Mouse (Mus musculus) kidney, embryonic 14.5 days (tissue): ENCODE measurements at regions not wholly inside any gene's neighbourhood (a gene's known extent, or its start where the extent isn't known, plus 50 kb on each side); places are given as distances from the start of the nearest gene placed in this dataset.

Source experiments
- ATAC-seq: fragments of 200-750 bp; cut with Nextera tagmentation; 2 replicates; pipeline ENCODE4 v1.8.0; 2017; ENCODE audit warnings: moderate number of reproducible peaks, mild to moderate bottlenecking, moderate TSS enrichment, moderate library complexity; ENCODE audit not compliant: low FRiP score, low TSS enrichment
- H3K27ac ChIP-seq: fragments of 300-500 bp; sonication (generic); 2 replicates; pipeline ENCODE4 v1.5.1; 2014; ENCODE audit warnings: low read depth, mild to moderate bottlenecking, low read length, moderate library complexity, mixed read lengths
- H3K27me3 ChIP-seq: fragments of 300-500 bp; sonication (generic); 2 replicates; pipeline ENCODE4 v1.6.1; 2014; ENCODE audit warnings: mild to moderate bottlenecking, low read length; ENCODE audit not compliant: control insufficient read depth, insufficient read depth
- H3K36me3 ChIP-seq: fragments of 300-500 bp; sonication (generic); 2 replicates; pipeline ENCODE4 v1.6.1; 2014; ENCODE audit warnings: low read length, mixed read lengths; ENCODE audit not compliant: control insufficient read depth, insufficient read depth
- H3K4me1 ChIP-seq: fragments of 300-500 bp; sonication (generic); 2 replicates; pipeline ENCODE4 v1.6.1; 2014; ENCODE audit warnings: low read length, mixed read lengths; ENCODE audit not compliant: control insufficient read depth, insufficient read depth
- H3K4me2 ChIP-seq: fragments of 300-500 bp; sonication (generic); replicated peaks from 2 replicates; pipeline ENCODE4 v1.6.1; 2014; ENCODE audit warnings: low read depth, mild to moderate bottlenecking, low read length
- H3K4me3 ChIP-seq: fragments of 300-500 bp; sonication (generic); 2 replicates; pipeline ENCODE4 v1.5.1; 2014; ENCODE audit warnings: mild to moderate bottlenecking, low read length
- H3K9ac ChIP-seq: fragments of 300-500 bp; sonication (generic); 2 replicates; pipeline ENCODE4 v1.6.1; 2014; ENCODE audit warnings: low read depth, mild to moderate bottlenecking, low read length, moderate library complexity
- H3K9me3 ChIP-seq: fragments of 300-500 bp; sonication (generic); 2 replicates; pipeline ENCODE4 v1.6.1; 2016; ENCODE audit warnings: low read length; ENCODE audit not compliant: control insufficient read depth
- WGBS: fragments of 180-500 bp; shearing (Covaris S2); extraction: QIAGEN DNeasy Blood & Tissue Kit; methylation state at CpG from one replicate; pipeline ENCODE4 v1.1.7; 2014; 5-methylcytosine and 5-hydroxymethylcytosine counted together

- Histone ChIP-seq H3K36me3 (no peaks in the 10 kb centered on the region), H3K4me2 (no peak overlapping the region), H3K9ac (no peak overlapping the region), H3K27ac (no peak overlapping the region), H3K4me1 (no peaks in the 10 kb centered on the region), H3K9me3 (no peaks in the 10 kb centered on the region), H3K27me3 (no peaks in the 10 kb centered on the region), H3K4me3 (no peak overlapping the region)
- WGBS: 86% methylated on average over 4 of the region's 4 CpGs
- no peak for ATAC-seq
These were observed 145.0 kb downstream of the Tm2d1 start for GRCm38 (mm10) chr4:98238075-98238474.

DNA sequence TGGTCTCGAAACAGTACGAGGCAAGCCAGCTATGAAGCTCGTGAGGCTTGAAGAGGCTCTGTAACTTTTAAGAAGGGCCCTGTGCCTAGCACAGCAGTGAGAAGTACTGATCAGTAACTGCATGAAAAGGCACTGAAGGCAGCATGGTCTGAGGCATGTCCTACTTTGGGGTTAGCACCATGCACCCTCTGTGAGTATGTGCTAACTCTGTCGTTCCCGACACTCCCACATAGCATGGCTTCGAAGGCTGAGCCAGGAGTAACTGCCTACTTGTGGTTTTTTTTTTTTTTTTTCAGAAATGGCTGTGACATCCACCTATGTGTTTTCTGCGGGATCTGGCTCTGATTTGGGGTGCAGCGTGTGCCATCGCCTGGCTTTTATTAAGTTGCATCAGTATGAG, 145.6 kb downstream of the Tm2d1 start:
- Histone ChIP-seq H3K36me3 (no peaks in the 10 kb centered on the region), H3K4me1 (no peaks in the 10 kb centered on the region), H3K9ac (no peak overlapping the region), H3K9me3 (no peaks in the 10 kb centered on the region), H3K4me2 (no peak overlapping the region), H3K4me3 (no peak overlapping the region), H3K27ac (no peak overlapping the region), H3K27me3 (no peaks in the 10 kb centered on the region)
- WGBS: 77% methylated on average over 9 of the region's 9 CpGs
- no peak for ATAC-seq

DNA sequence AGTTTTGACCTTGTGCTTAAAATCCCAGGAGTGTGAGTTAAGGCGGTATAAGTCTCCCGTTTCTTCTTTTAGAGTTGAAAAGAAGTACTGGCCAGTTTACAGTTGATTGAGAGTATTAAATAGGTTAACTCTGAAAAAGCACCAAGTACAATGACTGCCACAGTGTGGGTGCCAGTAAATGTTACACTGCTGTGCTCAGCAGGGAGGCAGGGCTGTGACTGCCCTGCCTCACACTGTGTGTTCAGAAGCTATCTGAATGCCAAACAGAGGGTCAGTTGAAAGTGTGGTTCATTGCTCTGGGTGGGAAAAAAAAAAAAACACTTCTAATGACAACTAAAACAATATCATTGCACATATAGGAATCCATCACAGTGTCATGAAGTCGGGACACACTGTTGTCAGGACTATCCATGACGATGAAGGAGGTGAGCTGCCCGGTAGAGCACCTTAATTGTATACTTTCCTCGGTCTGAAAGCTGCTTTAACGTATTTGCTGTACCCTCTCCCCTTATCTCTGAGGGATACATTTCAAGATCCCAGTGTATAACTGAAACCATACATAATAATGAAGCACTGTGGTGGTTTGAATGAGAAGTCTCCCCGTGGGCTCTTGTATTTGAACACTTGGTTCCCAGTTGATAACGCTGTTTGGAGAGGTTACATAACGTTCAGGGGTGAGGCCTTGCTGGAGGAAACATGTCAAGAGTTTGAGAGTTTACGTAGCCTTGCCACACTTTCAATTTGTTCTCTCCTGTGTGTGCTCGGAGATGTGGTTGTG, 146.9 kb downstream of the Tm2d1 start:
- ATAC-seq: no peak
- Histone ChIP-seq H3K4me1 (no peaks in the 10 kb centered on the region), H3K27ac (no peak overlapping the region), H3K4me3 (no peak overlapping the region), H3K9me3 (no peaks in the 10 kb centered on the region), H3K9ac (no peak overlapping the region), H3K4me2 (no peak overlapping the region), H3K27me3 (no peaks in the 10 kb centered on the region), H3K36me3 (no peaks in the 10 kb centered on the region)
- WGBS: 75% methylated on average over 12 of the region's 12 CpGs

DNA sequence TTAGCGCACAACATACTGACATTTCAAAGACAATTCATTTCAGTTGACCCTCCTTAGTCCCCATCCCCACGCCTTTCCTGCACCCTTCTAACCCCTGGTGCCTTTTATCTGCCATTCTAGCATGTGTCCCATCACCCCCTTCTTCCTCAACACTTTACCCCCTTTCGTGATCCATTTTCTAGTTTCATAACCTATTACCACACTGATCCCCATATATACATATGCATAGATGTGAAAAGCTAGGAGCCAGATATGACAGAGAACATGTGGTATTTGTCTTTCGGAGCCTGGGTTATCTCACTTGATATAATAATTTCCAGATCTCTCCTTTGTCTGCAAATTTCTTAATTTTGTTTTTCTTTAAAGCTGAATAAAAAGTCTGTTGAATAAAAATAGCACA, 154.9 kb downstream of the Tm2d1 start:
- WGBS: 93% methylated on average over 4 of the region's 4 CpGs
- no peak overlapping the region for H3K9ac ChIP-seq

GRCm38 (mm10) chr4:98224366-98224765, 158.7 kb downstream of the Tm2d1 start:
- H3K9me3 ChIP-seq: no peaks in the 10 kb centered on the region
- ATAC-seq: no peak
- WGBS: 49% methylated on average over 7 of the region's 7 CpGs
- no peak overlapping the region for H3K9ac ChIP-seq
- H3K4me2 ChIP-seq: no peak overlapping the region
- H3K27ac ChIP-seq: no peak overlapping the region
- H3K4me3 ChIP-seq: no peak overlapping the region
- no peaks in the 10 kb centered on the region for H3K4me1 ChIP-seq
- H3K27me3 ChIP-seq: no peaks in the 10 kb centered on the region
- H3K36me3 ChIP-seq: no peaks in the 10 kb centered on the region

More for the DNA sequence above, 154.9 kb downstream of the Tm2d1 start:
- no peaks in the 10 kb centered on the region for H3K9me3 ChIP-seq
- no peak overlapping the region for H3K4me3 ChIP-seq
- no peak overlapping the region for H3K27ac ChIP-seq
- no peak overlapping the region for H3K4me2 ChIP-seq
- H3K4me1 ChIP-seq: no peaks in the 10 kb centered on the region
- ATAC-seq: no peak
- no peaks in the 10 kb centered on the region for H3K27me3 ChIP-seq
- no peaks in the 10 kb centered on the region for H3K36me3 ChIP-seq

DNA sequence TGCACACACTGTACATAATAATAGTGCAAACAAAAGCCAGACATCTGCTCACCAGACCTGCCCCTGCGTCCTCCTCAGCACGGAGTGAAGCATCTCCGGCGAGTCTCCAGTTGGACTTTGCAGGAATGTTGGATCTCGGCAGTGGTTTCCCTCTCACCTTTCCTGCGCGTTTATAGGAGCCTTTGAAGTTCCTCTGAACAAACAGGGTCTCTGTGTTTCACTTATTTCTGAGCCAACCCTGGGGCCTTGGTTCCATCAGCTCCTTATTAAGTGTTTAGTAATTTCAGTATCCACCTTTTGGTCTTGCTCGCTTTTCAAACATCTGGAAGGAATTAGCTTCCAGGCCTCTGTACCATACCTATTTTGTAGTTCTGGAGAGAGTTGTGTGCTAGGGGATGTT, 159.7 kb downstream of the Tm2d1 start:
- Histone ChIP-seq H3K4me1 (no peaks in the 10 kb centered on the region), H3K9ac (no peak overlapping the region), H3K36me3 (no peaks in the 10 kb centered on the region), H3K27ac (no peak overlapping the region), H3K27me3 (no peaks in the 10 kb centered on the region), H3K4me3 (no peak overlapping the region), H3K4me2 (no peak overlapping the region), H3K9me3 (no peaks in the 10 kb centered on the region)
- 40% methylated on average over 8 of the region's 8 CpGs for WGBS
- no peak for ATAC-seq

DNA sequence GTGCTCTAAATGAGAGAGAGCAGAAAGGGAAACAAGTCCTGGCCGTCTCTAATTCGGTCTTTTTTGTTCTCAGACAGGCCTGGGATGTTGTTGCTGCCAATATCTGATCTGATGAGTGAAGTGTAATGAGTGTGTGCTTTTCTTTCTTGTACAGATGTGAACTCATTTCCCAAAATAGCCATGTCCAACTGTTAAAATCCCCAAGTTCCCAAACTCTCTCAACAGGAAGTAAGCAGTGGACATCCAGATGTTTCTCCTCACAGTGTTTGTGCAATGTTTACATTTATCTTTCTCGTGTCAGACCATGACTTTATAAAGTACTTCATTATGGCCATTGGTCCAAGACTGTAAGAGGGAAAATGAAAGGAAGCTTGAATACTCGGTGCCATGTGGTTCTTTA, 161.5 kb downstream of the Tm2d1 start:
- no peak for ATAC-seq

GRCm38 (mm10) chr4:98215218-98215617, 167.9 kb downstream of the Tm2d1 start:
- no peak for ATAC-seq
- WGBS: 93% methylated on average over 5 of the region's 5 CpGs
- Histone ChIP-seq H3K36me3 (no peaks in the 10 kb centered on the region), H3K4me3 (no peak overlapping the region), H3K4me2 (no peak overlapping the region), H3K27ac (no peak overlapping the region), H3K9me3 (no peaks in the 10 kb centered on the region), H3K4me1 (no peaks in the 10 kb centered on the region), H3K27me3 (no peaks in the 10 kb centered on the region), H3K9ac (no peak overlapping the region)

More for the DNA sequence above, 161.5 kb downstream of the Tm2d1 start:
- Histone ChIP-seq H3K4me2 (no peak overlapping the region), H3K9ac (no peak overlapping the region), H3K9me3 (no peaks in the 10 kb centered on the region), H3K27me3 (no peaks in the 10 kb centered on the region), H3K27ac (no peak overlapping the region), H3K36me3 (no peaks in the 10 kb centered on the region), H3K4me1 (no peaks in the 10 kb centered on the region), H3K4me3 (no peak overlapping the region)
- 56% methylated on average over 4 of the region's 4 CpGs for WGBS

DNA sequence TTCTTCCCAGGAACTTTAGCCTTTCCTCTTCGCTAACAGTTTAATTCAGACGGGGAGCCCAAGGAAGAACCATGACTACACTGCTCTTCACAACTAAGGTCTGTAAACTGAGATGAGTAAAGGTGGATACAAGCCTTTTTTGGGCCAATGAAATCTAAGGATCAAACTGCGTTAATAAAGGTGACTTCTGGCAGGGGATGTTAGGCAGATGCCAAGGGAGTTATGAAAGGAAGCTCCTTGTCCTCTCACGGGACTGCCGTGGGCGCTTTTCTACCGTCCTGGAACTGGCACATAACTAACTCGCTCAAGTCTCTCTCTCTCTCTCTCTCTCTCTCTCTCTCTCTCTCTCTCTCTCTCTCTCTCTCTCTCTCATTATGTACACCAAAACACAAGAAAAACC, 175.7 kb downstream of the Tm2d1 start:
- no peak for ATAC-seq
- Histone ChIP-seq H3K4me1 (no peaks in the 10 kb centered on the region), H3K36me3 (no peaks in the 10 kb centered on the region), H3K9ac (no peak overlapping the region), H3K27me3 (no peaks in the 10 kb centered on the region), H3K27ac (no peak overlapping the region), H3K9me3 (no peaks in the 10 kb centered on the region), H3K4me2 (no peak overlapping the region), H3K4me3 (no peak overlapping the region)
- WGBS: 88% methylated on average over 8 of the region's 8 CpGs
